Mouse (Mus musculus) thymus, adult 2 months (tissue): ENCODE measurements around the gene Myl10.

Experiments
- CTCF ChIP-seq: fragments of 200-500 bp; IDR thresholded peaks from 2 replicates; pipeline ENCODE4 v1.5.1; 2012; ENCODE audit warnings: mild to moderate bottlenecking, control low read depth, low read length, moderate library complexity, borderline replicate concordance; ENCODE audit not compliant: control insufficient read depth, poor library complexity, insufficient read depth; ENCODE audit errors: extremely low read depth
- POLR2A ChIP-seq: fragments of 200-500 bp; IDR thresholded peaks from 2 replicates; pipeline ENCODE4 v1.6.1; 2012; ENCODE audit warnings: mild to moderate bottlenecking, low read length, control low read depth, moderate library complexity; ENCODE audit not compliant: control insufficient read depth, poor library complexity, insufficient read depth; ENCODE audit errors: extremely low read depth

- no peak for TF ChIP-seq CTCF
- TF ChIP-seq POLR2A: no peak
These were observed 16.5 kb upstream of the Myl10 start for GRCm38 (mm10) chr5:136676315-136677030.
